Mouse (Mus musculus): ENCODE results near the gene Dnaaf1. TPM values are rescaled to one million over a fixed set of nuclear protein-coding genes. Genes with fewer than 3 reads are reported as not detected.

Dnaaf1 gene
- total and polyA plus RNA-seq, 3 experiments, result 0.19 to 0.54 TPM; not detected in 1

DNA sequence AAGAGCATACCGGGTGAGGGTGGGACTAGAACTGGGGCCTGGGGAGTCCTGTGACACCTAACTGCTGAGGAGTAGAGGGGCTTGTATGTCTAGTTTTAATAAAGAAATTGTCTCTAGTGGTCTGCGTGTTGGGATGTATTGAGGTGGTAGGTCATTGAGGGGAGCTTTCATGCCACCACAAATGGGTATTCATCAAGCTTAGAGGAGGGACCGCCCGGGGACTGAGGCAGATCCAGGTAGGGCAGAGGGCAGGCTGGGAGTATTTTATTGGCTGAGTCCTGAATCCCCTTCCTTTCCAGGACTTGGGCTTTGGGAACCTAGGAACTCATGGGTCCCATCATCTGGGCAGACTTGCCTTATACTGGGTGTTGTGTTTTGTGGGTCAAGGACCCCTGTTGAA lies 41.8 kb downstream of the Dnaaf1 start:
- H3K4me1 ChIP-seq (ENCODE audit: control insufficient read depth in 1 of 2, insufficient read depth in 2 of 2, low read length in 2 of 2), result no peaks in the 10 kb centered on the region
- no peak for DNase-seq (ENCODE audit: low read depth, low spot score)
- no peak for TF ChIP-seq CHD1 (IDR thresholded peaks at IDR 0.05; ENCODE audit: low read depth, low read length)
- no peak for TF ChIP-seq GABPA (IDR thresholded peaks at IDR 0.05; ENCODE audit: low read depth, low read length)
- no peak for TF ChIP-seq SIN3A (IDR thresholded peaks at IDR 0.05; ENCODE audit: low read length)
- no peak for TF ChIP-seq CHD2 (IDR thresholded peaks at IDR 0.05; ENCODE audit: low read length)
- H3K9ac ChIP-seq (ENCODE audit: control insufficient read depth, low read depth, low read length, poor library complexity, severe bottlenecking), result no peak overlapping the region
- H3K79me2 ChIP-seq (ENCODE audit: control insufficient read depth, insufficient read depth, low read length, poor library complexity), result no peaks in the 10 kb centered on the region
- no peaks in the 10 kb centered on the region for H3K36me3 ChIP-seq (ENCODE audit: control insufficient read depth in 1 of 2, insufficient read depth in 2 of 2, low read length in 2 of 2)
- H3K4me3 ChIP-seq (ENCODE audit: control insufficient read depth in 1 of 2, insufficient read depth in 1 of 2, low read depth in 2 of 2, low read length in 2 of 2), result no peak overlapping the region
- H3K9me3 ChIP-seq (replicated peaks; ENCODE audit: insufficient read depth, low read length), result no peaks in the 10 kb centered on the region
- H3K27me3 ChIP-seq (ENCODE audit: control insufficient read depth in 1 of 2, insufficient read depth in 2 of 2, low read length in 2 of 2), result no peaks in the 10 kb centered on the region; a peak in 2 of 4 replicates
- no peak overlapping the region for H3K27ac ChIP-seq (ENCODE audit: control insufficient read depth, low read depth, low read length)

DNA sequence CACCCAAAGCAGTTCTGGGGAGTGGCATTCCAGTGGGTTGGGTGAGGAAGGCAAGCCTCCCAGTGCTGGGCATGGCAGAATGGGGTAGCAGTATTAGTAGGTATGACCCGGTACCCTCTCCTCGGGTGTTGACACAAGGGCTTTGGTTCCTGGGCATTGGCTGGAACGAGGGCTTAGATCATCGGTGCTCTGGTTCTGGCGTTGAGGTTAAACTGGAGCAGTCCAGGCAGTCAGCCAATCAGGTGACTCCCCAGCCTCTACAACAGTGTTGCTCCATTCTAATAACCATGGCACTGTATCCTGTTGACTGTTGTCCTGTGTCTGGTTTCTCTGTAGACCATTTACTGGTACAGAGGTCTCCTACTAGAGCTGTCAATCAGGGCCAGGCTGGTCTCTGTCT lies 42.6 kb downstream of the Dnaaf1 start:
- H3K27me3 ChIP-seq (ENCODE audit: control insufficient read depth in 1 of 2, insufficient read depth in 2 of 2, low read length in 2 of 2), result peaks cover 0 to 2% of the 10 kb centered on the region in 2 experiments; a peak in 2 of 4 replicates
- H3K4me1 ChIP-seq (ENCODE audit: control insufficient read depth in 1 of 2, insufficient read depth in 2 of 2, low read length in 2 of 2), result no peaks in the 10 kb centered on the region
- DNase-seq (ENCODE audit: low read depth, low spot score), result no peak
- no peak overlapping the region for H3K4me3 ChIP-seq (ENCODE audit: control insufficient read depth in 1 of 2, insufficient read depth in 1 of 2, low read depth in 2 of 2, low read length in 2 of 2)
- H3K9ac ChIP-seq (ENCODE audit: control insufficient read depth, low read depth, low read length, poor library complexity, severe bottlenecking), result no peak overlapping the region
- TF ChIP-seq USF1 (IDR thresholded peaks at IDR 0.05; ENCODE audit: low read depth, low read length), result no peak
- no peak for TF ChIP-seq ZMIZ1 (IDR thresholded peaks at IDR 0.05; ENCODE audit: low read depth, low read length)
- no peaks in the 10 kb centered on the region for H3K9me3 ChIP-seq (replicated peaks; ENCODE audit: insufficient read depth, low read length)
- H3K27ac ChIP-seq (ENCODE audit: control insufficient read depth, low read depth, low read length), result no peak overlapping the region
- H3K36me3 ChIP-seq (ENCODE audit: control insufficient read depth in 1 of 2, insufficient read depth in 2 of 2, low read length in 2 of 2), result no peaks in the 10 kb centered on the region
- H3K79me2 ChIP-seq (ENCODE audit: control insufficient read depth, insufficient read depth, low read length, poor library complexity), result no peaks in the 10 kb centered on the region

DNA sequence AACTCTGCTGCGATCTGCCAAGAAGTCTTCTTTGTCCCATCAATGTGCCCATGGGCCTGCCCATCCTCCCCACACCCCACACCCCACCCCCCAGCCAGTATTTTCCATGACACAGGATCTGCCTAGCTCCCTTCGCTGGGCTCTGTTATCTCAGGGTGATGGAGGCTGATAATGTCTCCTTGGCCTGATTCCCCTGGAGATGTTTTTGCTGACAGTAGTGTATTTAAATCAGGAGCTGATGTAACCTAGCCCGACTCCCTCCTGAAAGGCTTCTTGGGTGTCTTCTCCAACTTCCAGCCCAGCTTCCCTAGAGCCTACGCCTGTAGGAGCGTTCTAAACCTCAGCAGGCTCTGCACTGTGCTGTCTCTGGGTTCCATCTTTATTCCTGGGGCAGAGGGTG lies 43.9 kb downstream of the Dnaaf1 start:
- no peak for DNase-seq (ENCODE audit: low read depth, low spot score)
- H3K9ac ChIP-seq (ENCODE audit: control insufficient read depth, low read depth, low read length, poor library complexity, severe bottlenecking), result no peak overlapping the region
- no peak overlapping the region for H3K4me3 ChIP-seq (ENCODE audit: control insufficient read depth in 1 of 2, insufficient read depth in 1 of 2, low read depth in 2 of 2, low read length in 2 of 2)
- no peaks in the 10 kb centered on the region for H3K9me3 ChIP-seq (replicated peaks; ENCODE audit: insufficient read depth, low read length)
- TF ChIP-seq BHLHE40 (IDR thresholded peaks at IDR 0.05; ENCODE audit: borderline replicate concordance, low read depth, low read length) (no peak), ZKSCAN1 (IDR thresholded peaks at IDR 0.05; ENCODE audit: low read depth, low read length) (no peak), KAT2A (conservative IDR thresholded peaks at IDR 0.05; ENCODE audit: low read depth, low read length) (no peak), NRF1 (IDR thresholded peaks at IDR 0.05; ENCODE audit: insufficient read depth, low read depth, low read length, poor library complexity, severe bottlenecking) (no peak), NELFE (IDR thresholded peaks at IDR 0.05; ENCODE audit: low read depth, low read length) (no peak), POLR2AphosphoS2 (IDR thresholded peaks at IDR 0.05; ENCODE audit: low read length) (no peak), GATA1 (IDR thresholded peaks at IDR 0.05; ENCODE audit: low read depth, low read length) (no peak)
- H3K36me3 ChIP-seq (ENCODE audit: control insufficient read depth in 1 of 2, insufficient read depth in 2 of 2, low read length in 2 of 2), result no peaks in the 10 kb centered on the region
- no peak overlapping the region for H3K27ac ChIP-seq (ENCODE audit: control insufficient read depth, low read depth, low read length)
- peaks cover 0 to 2% of the 10 kb centered on the region in 2 experiments; a peak in 2 of 4 replicates for H3K27me3 ChIP-seq (ENCODE audit: control insufficient read depth in 1 of 2, insufficient read depth in 2 of 2, low read length in 2 of 2)
- H3K4me1 ChIP-seq (ENCODE audit: control insufficient read depth in 1 of 2, insufficient read depth in 2 of 2, low read length in 2 of 2), result no peaks in the 10 kb centered on the region
- H3K79me2 ChIP-seq (ENCODE audit: control insufficient read depth, insufficient read depth, low read length, poor library complexity), result no peaks in the 10 kb centered on the region

Data from MEL (cell line).